Mouse (Mus musculus): Measurements from ENCODE around the gene Tmem88.

Tmem88 gene

GRCm38 (mm10) chr11:69364376-69364775, 33.7 kb downstream of the Tmem88 start:
- no peak for DNase-seq (ENCODE audit: low spot score in 2 of 2)

- DNase-seq (ENCODE audit: low spot score in 2 of 2) = no peak
These were observed 35.6 kb downstream of the Tmem88 start for GRCm38 (mm10) chr11:69362479-69362878.

- DNase-seq (ENCODE audit: low spot score in 2 of 2) = no peak
These were observed 36.0 kb downstream of the Tmem88 start for GRCm38 (mm10) chr11:69362021-69362420.

- no peak for DNase-seq (ENCODE audit: low spot score in 2 of 2)
These were observed 40.3 kb downstream of the Tmem88 start for GRCm38 (mm10) chr11:69357690-69358089.

- DNase-seq (ENCODE audit: low spot score in 2 of 2) = no peak
These were observed 41.5 kb downstream of the Tmem88 start for GRCm38 (mm10) chr11:69356544-69356943.
